Mouse (Mus musculus) C2C12 (cell line): ENCODE results near the gene Adprhl1. TPM values are rescaled to one million over a fixed set of nuclear protein-coding genes. Genes with fewer than 3 reads are reported as not detected.

Experiments used
- H3K27me3 ChIP-seq: one replicate; pipeline ENCODE4 v1.6.1; 2011; ENCODE audit not compliant: control insufficient read depth, insufficient read depth, insufficient read length
- H3K36me3 ChIP-seq: one replicate; pipeline ENCODE4 v1.6.1; 2011; ENCODE audit not compliant: control insufficient read depth, insufficient read depth
- H3K4me3 ChIP-seq: one replicate; pipeline ENCODE4 v1.5.1; 2011; ENCODE audit warnings: mild to moderate bottlenecking, control low read depth; ENCODE audit not compliant: poor library complexity, insufficient read depth, severe bottlenecking
- H3K79me2 ChIP-seq: one replicate; pipeline ENCODE4 v1.6.1; 2011; ENCODE audit not compliant: control insufficient read depth, insufficient read depth
- H3K79me3 ChIP-seq: one replicate; pipeline ENCODE4 v1.6.1; 2011; ENCODE audit warnings: low read depth, control low read depth
- H3ac ChIP-seq: one replicate; pipeline ENCODE3; 2011; ENCODE audit warnings: low read depth; ENCODE audit not compliant: control insufficient read depth, insufficient read length
- CEBPB ChIP-seq: IDR thresholded peaks from one replicate; pipeline ENCODE4 v1.6.1; 2011; ENCODE audit warnings: low read depth, mild to moderate bottlenecking, control low read depth, moderate library complexity
- CTCF ChIP-seq: IDR thresholded peaks from one replicate; pipeline ENCODE4 v1.5.1; 2011; ENCODE audit not compliant: control insufficient read depth, insufficient read depth, insufficient read length
- FOSL1 ChIP-seq: IDR thresholded peaks from one replicate; pipeline ENCODE4 v1.8.0; 2011; ENCODE audit warnings: mild to moderate bottlenecking, low read length; ENCODE audit not compliant: poor library complexity, insufficient read depth, severe bottlenecking
- MAX ChIP-seq: IDR thresholded peaks from one replicate; pipeline ENCODE4 v1.6.1; 2011; ENCODE audit warnings: mild to moderate bottlenecking, control low read depth
- MYOD1 ChIP-seq: IDR thresholded peaks from one replicate; pipeline ENCODE4 v1.6.1; 2011; ENCODE audit warnings: low read depth; ENCODE audit not compliant: control insufficient read depth, insufficient read length
- MYOG ChIP-seq: IDR thresholded peaks from one replicate; pipeline ENCODE4 v1.6.1; 2011; ENCODE audit not compliant: control insufficient read depth, insufficient read length; ENCODE audit errors: extremely low read depth
- USF1 ChIP-seq: IDR thresholded peaks from one replicate; pipeline ENCODE4 v1.6.1; 2011; ENCODE audit warnings: low read depth, mild to moderate bottlenecking, control low read depth, moderate library complexity
- polyA plus RNA-seq: library from polyadenylated mRNA; unstranded; fragments of >200 nt; fragmentation: generic; extraction: Trizol; gene quantifications from one replicate; pipeline ENCODE4 v1.2.1, GENCODE M21; 2012; ENCODE audit warnings: missing spikeins

Gene Adprhl1
- polyA plus RNA-seq, 1 experiment = 0.04 TPM

- TF ChIP-seq MYOG (no peak), FOSL1 (no peak), MYOD1 (no peak), USF1 (no peak), CTCF (no peak), MAX (no peak)
- Histone ChIP-seq H3K36me3 (no peaks in the 10 kb centered on the region), H3K4me3 (no peak overlapping the region), H3K27me3 (no peaks in the 10 kb centered on the region), H3K79me3 (no peaks in the 10 kb centered on the region), H3K79me2 (no peaks in the 10 kb centered on the region), H3ac (no peak overlapping the region)
Observed at GRCm38 (mm10) chr8:13199385-13200061, 54.4 kb downstream of the Adprhl1 start.

- no peak overlapping the region for H3K4me3 ChIP-seq
- H3K36me3 ChIP-seq = no peaks in the 10 kb centered on the region
- TF ChIP-seq MYOG (no peak), MYOD1 (no peak), MAX (no peak), CEBPB (no peak), USF1 (no peak), FOSL1 (no peak), CTCF (no peak)
- no peaks in the 10 kb centered on the region for H3K79me3 ChIP-seq
- H3K27me3 ChIP-seq = no peaks in the 10 kb centered on the region
- H3K79me2 ChIP-seq = no peaks in the 10 kb centered on the region
- no peak overlapping the region for H3ac ChIP-seq
Observed at GRCm38 (mm10) chr8:13197493-13197892, 56.5 kb downstream of the Adprhl1 start.

GRCm38 (mm10) chr8:13194818-13195217 lies 59.1 kb downstream of the Adprhl1 start:
- TF ChIP-seq CEBPB = no peak
- no peak for TF ChIP-seq MAX
- TF ChIP-seq MYOG = no peak
- TF ChIP-seq MYOD1 = no peak
- Histone ChIP-seq H3K79me2 (no peaks in the 10 kb centered on the region), H3K27me3 (no peaks in the 10 kb centered on the region), H3K79me3 (no peaks in the 10 kb centered on the region), H3K4me3 (no peak overlapping the region), H3ac (no peak overlapping the region), H3K36me3 (no peaks in the 10 kb centered on the region)

- Histone ChIP-seq H3K79me2 (no peaks in the 10 kb centered on the region), H3K27me3 (no peaks in the 10 kb centered on the region), H3ac (no peak overlapping the region), H3K79me3 (no peaks in the 10 kb centered on the region), H3K36me3 (no peaks in the 10 kb centered on the region), H3K4me3 (no peak overlapping the region)
- TF ChIP-seq CEBPB = no peak
Observed at GRCm38 (mm10) chr8:13190235-13190634, 63.7 kb downstream of the Adprhl1 start.

- Histone ChIP-seq H3K27me3 (no peaks in the 10 kb centered on the region), H3K4me3 (no peak overlapping the region), H3K36me3 (no peaks in the 10 kb centered on the region), H3K79me2 (no peaks in the 10 kb centered on the region), H3K79me3 (no peaks in the 10 kb centered on the region), H3ac (no peak overlapping the region)
- TF ChIP-seq CTCF = no peak
- TF ChIP-seq CEBPB = no peak
- no peak for TF ChIP-seq MAX
- no peak for TF ChIP-seq MYOG
- no peak for TF ChIP-seq MYOD1
- no peak for TF ChIP-seq USF1
- no peak for TF ChIP-seq FOSL1
Observed at GRCm38 (mm10) chr8:13188857-13189256, 65.1 kb downstream of the Adprhl1 start.

GRCm38 (mm10) chr8:13188052-13188555 lies 65.9 kb downstream of the Adprhl1 start:
- no peaks in the 10 kb centered on the region for H3K36me3 ChIP-seq
- no peak overlapping the region for H3ac ChIP-seq
- no peaks in the 10 kb centered on the region for H3K79me3 ChIP-seq
- no peaks in the 10 kb centered on the region for H3K27me3 ChIP-seq
- no peaks in the 10 kb centered on the region for H3K79me2 ChIP-seq
- no peak for TF ChIP-seq MYOD1
- H3K4me3 ChIP-seq = no peak overlapping the region

GRCm38 (mm10) chr8:13187638-13188037 lies 66.3 kb downstream of the Adprhl1 start:
- no peaks in the 10 kb centered on the region for H3K79me3 ChIP-seq
- H3K79me2 ChIP-seq = no peaks in the 10 kb centered on the region
- no peaks in the 10 kb centered on the region for H3K27me3 ChIP-seq
- H3K36me3 ChIP-seq = no peaks in the 10 kb centered on the region
- no peak overlapping the region for H3ac ChIP-seq
- no peak for TF ChIP-seq MAX
- TF ChIP-seq MYOD1 = no peak
- no peak for TF ChIP-seq MYOG
- TF ChIP-seq CEBPB = no peak
- TF ChIP-seq FOSL1 = no peak
- no peak for TF ChIP-seq USF1
- TF ChIP-seq CTCF = no peak
- no peak overlapping the region for H3K4me3 ChIP-seq
